Mouse (Mus musculus) regulatory T cell (primary cell): Measurements from ENCODE around the gene Btnl1.

Experiments used
- in situ Hi-C: fragments of 300-600 bp; cut with MboI, MseI; formaldehyde crosslinking; loops from one replicate; pipeline ENCODE4 v1.15.1; 2025; ENCODE audit warnings: high pct_unique_total_duplicates

Btnl1 gene

DNA sequence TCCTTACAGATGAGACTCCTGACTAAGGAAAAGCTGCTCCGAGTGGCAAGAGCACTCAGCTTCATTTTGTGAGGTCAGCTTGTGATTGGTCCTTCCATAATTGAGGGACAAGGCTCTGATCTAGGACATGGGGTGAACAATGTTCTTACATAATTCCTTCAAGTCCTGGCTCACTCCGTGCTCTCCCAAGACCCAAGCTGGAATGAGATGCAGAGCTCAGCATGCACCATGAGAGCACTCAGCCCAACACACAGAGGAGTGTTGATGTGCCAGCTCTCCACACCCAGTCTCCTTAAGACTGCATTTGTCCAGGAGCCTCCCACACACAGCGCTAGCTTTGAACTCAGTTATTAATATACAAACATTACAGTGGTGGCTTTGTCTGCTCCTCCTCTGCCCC lies 7.8 kb downstream of the Btnl1 start:
- in situ Hi-C loops: no loop called here

DNA sequence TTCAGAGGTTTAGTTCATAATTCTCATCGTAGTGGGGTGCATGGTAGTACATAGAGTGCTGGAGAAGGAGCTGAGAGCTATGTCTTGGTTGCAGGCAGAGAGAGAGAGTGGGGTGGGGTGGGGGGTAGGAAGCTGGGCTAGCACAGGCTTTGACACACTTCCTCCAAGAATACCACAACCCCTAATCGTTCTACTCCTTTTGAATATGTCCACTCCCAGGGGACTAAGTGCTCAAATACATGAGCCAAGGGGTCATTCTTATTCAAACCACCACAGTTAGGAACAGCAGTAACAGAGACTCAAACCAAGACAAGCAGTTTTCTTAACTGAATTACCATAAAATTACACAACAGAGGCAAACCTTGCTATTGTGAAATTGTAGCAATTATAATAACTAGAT lies 9.7 kb downstream of the Btnl1 start:
- in situ Hi-C loops: no loop called here

DNA sequence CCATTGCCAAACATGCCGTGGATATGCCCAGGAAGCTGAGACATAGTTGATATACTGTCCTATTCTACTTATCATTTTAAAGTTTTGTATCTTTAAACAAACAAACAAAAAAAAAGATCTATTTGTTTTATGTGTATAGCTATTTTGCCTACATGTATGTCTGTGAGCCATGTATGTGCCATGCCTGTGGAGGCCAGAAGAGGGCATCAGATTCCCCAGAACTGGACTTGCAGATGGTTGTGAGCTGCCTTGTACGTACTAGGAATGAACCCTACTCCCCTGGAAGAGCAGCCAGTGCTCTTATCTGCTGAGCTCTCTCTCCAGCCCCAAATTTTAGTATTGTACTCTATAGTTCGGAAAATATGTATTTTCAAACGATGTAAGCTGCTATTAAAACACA lies 11.6 kb downstream of the Btnl1 start:
- in situ Hi-C loops: no loop called here

DNA sequence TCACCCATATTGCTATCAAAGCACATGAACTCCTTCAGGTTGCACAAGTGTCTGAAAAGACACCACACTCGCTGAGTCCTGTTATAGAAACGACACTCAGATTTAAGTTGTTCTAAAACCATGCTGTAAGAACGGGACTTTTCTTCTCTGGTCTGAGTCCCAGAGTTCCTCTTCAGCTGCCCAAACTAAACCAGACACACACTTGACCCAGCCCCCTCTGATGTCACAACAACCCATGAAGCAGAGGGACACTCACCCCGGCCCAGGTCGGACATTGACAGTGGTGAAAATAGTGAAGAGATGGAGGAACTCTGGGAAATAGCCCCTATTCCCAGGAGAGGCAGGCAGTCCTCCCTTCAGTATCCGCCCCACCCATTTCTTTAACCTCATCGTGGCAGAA lies 14.6 kb downstream of the Btnl1 start:
- in situ Hi-C loops: no loop called here

DNA sequence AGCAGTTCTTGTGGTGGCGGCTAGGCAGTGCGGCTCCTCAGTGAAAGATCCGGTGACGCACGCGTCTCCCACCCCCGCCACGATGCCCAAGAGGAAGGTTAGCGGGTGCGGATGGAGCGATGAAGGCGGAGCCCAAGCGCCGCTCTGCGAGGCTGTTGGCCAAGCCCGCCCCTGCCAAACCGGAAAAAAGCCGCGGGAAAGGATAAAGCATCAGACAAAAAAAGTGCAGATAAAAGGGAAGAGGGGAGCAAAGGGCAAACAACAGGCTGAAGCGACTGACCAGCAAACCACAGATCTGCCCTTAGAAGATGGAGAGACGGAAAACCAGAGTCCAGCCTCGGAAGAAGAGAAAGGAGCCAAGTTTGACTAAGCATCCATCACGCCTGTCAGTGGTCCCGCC lies 15.4 kb downstream of the Btnl1 start:
- in situ Hi-C loops: no loop called here

DNA sequence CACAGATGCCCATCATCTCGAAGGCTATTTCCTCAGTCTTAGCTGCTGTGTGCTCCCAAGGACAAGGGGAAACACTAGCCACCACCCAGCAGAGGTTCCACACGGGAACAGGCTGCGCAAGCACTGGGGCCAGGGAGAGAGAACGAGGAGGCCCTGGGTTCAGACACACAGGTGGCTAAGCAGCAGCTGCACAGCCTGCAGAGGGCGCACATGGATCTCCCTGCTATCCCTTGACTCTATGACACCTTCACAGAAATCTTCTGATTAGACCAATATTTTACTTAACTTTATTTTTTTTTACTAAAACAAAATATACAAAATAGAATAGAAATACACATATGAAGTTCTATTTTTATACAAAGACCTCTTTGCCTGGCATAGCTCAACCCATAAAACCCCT lies 20.4 kb downstream of the Btnl1 start:
- in situ Hi-C loops: no loop called here

DNA sequence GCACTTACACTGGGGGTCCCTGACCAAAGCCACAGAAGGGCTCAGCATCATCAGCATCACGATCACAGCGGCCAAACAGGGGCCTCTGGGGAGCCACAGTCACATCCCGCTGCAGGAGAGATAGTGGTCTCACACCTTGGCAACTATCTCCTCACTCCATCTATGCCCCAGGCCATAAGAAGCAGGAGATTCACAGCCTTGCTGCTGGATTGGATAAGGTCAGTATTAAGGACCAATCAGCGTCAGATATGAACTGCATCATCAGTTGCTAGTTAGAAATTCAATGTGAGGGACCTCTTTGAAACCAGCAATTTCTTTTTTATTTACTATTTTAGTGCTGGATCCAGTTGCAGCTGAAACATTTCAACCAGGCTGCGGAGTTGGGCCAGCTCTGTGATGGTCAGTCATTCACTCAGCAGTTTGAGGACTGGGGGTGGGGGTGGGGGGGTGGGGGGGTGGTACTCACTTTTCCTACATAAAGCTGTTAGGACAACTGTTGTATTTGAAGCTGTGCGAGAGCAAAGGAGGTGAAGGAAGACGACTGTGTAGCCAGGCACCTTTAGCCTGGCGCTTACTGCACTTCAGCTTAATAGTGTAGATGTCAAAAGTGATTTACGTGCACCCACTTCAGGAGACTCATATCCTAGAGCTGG lies 21.3 kb downstream of the Btnl1 start:
- in situ Hi-C loops: no loop called here

DNA sequence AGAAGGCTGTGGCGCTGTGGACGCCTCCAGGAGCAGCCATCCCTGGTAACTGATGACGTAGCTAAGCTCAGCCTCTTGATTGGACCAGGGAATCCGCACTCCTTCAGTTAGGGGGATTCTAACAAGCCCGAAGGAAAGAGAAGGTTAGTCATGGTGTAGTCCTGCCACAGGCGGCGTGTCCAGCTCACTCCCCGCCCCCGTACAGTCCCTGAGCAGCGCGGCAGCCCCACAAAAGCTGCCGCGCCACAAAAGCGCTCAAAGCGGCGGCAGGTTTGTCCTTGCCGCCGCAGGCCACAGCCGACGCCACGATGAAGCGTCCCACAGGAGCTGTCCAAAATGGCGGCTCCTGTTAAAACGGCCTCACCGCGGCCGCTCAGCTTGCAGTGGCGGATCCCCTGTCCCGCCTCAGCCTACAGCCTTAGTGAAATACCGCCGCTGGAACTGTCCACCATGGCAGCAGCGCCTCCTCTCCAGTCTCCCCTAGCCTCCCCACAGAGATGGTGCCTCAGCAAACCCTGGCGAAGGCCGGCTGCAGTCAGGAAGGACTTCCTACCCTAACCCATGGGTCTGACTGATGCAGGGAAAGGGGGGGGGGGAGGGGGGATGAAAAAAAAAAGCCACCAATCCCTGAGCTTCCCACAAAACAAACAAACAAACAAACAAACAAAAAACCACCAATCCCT lies 21.9 kb downstream of the Btnl1 start, which contains the start of gene BC051142:
TSS of gene BC051142 (plus strand) at position 110 of the 683 bp plus-strand sequence.
- in situ Hi-C loops: no loop called here

DNA sequence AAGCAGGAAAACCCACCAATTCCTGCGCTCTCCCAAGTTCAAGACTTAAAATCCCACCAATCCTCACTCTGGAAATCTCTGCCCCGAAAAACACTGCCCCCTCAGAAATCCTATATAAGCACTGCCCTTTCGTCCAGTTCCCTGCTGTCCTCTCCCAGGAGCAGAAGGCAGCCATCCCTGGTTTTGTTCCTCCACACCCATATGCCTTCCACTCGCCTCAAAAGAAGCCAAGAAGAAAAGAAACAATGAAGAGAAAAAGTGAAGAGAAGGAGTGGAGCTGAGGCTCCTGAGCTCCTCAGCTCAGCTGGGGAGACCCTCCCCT lies 22.4 kb downstream of the Btnl1 start:
- in situ Hi-C loops: no loop called here

DNA sequence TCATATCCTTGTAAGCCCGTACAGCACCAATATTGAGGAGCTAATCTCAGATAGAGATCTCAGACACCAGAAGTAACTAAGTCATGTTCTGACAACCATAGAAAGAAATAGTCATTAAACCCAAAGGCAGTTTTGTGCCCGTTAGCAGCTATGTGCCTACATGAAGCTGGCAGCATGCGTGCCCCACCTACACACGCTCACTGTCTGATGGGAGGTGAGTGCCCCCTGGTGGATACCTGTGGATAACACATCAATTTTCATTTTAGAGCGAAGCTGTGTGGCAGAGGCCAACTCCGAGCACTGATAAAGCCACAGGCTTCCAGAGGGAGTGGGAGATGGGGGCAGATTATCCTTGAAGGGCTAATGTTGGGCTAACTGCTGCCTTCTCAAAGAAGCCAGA lies 34.2 kb downstream of the Btnl1 start:
- in situ Hi-C loops: no loop called here

DNA sequence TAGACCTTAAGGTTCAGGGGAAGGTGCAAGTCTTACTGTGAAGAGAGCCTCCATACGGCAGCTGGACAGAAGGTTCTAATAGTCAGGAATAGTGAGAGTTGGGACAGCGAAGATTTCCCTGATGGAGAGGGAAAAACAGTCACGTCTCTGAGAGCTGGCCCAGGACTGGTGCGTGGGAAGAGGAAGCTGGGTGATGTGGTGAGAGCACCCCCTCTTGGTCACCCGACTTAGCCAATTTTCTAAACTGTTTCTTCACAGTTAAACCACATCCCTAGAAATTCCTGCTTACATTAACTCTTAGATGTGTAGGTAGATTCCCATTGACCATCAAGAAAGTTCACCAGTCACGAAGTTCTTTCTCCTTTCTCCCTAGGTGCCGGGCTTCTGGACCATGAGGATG lies 43.1 kb downstream of the Btnl1 start:
- in situ Hi-C loops: no loop called here

DNA sequence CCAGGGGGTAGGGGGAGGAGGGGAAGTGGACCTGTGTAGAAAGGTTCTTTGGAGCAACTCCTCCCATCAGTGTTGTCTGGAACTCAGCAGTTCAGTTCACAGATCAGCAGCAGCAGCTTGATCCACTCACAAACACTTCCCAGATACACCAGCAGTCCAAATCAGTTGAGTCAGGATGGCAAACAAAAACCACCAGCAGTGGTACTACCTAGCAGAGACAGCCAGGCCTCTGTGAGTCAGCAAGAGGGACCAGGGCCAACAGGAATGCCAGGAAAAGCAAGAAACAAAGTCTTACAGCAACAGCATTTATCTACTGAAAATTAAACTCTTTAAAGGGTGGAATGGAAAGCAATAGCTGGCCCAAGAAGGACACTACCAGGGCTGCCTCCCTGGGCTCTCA lies 50.7 kb downstream of the Btnl1 start:
- in situ Hi-C loops: no loop called here
